Mouse (Mus musculus) monocyte, adult 2 months (primary cell): Measurements from ENCODE around the gene Calhm2.

ENCODE experiments used
- DNase-seq, 2 experiments: peaks; one replicate each; pipeline ENCODE4 v3.0.0; 2022; ENCODE audit warnings: low spot score in 2 of 2, low read depth in 1 of 2

Calhm2 gene

DNA sequence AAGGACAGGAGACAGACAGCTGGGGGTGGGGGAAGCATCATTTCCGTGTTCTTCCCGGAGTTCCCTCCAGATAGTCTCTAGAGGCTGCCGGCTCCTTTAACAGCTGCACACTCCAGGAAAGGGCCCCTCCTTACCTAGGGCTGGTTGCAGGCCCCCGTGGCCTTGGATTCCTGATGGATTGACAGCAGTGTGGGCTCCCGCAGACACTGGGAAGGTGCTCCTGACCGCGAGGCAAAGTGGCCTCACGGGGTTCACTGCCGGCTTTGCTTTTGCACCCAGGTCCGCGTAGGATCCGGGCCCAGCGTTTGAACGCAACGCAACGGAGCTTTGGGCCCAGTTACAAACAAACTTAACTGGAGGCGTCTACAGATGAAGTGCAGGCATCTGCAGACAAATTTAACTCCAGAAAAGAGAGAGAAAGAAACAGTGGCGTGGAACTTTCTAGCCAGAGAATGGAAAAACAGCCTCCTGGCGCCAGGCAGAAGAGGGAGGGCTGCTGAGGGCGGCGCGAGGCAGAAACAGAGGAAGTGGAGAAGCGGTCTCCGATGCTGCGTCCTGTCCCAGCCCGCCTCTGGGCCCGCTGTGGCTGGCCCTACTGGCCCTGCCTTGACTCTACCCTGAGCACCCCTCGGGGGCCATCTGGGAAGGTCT is at the start of gene Calhm2:
Calhm2 (minus strand) TSS at position 524 of the 651 bp plus-strand sequence.
- DNase-seq, result peak in 1 of 2 experiments; percentile 22

DNA sequence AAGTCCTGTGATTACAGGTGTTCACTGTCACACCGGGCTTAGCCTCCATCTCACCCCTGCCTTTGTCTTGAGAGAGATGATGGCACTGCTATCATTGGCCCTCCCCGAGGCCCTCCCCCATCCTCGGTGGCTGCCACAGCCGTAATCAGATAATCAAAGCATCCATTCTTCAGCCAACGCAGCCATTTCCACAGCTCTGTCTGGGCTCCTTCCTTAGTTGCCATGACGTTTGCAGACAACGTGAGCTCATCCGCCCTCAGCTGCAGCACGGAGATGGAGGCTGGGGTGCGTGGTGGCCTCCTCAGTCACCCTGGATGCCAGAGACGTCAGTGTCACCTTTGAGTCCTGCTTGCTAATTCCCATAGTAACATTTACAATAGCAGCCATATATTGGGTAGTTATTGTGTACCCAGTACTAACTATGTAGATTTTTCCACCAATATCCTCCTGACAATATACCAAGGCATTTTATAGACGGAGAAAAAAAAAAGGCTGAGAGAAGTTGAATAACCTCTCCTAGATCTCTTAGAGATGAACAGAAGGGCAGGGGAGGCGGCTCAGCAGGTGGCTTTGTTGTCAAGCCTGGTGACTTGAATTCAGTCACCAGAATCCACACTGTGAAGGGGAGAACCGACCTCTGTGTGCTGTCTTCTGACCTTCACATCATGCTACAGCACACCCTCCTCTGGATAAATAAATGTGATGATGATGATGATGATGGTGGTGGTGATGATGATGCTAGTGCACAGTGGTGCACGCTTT is 48.6 kb upstream of the Calhm2 start:
- no peak for DNase-seq

DNA sequence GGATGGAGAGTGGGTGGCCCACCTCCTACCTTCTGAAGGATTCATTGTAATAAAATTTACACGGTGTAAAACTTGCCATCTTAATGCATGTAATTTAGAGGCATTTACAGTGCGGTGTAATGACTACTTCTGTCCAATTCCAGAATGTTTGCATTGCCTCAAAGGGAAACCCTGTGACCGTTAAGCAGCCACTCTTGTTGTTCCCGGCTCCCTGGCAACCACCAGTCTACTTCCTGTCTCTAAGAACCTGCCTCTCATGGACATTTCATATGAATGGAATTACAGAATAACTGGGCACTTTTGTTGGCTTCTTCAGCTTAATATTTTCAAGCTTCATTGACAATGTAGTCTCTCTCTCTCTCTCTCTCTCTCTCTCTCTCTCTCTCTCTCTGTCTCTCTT is 46.6 kb upstream of the Calhm2 start:
- DNase-seq, result no peak

DNA sequence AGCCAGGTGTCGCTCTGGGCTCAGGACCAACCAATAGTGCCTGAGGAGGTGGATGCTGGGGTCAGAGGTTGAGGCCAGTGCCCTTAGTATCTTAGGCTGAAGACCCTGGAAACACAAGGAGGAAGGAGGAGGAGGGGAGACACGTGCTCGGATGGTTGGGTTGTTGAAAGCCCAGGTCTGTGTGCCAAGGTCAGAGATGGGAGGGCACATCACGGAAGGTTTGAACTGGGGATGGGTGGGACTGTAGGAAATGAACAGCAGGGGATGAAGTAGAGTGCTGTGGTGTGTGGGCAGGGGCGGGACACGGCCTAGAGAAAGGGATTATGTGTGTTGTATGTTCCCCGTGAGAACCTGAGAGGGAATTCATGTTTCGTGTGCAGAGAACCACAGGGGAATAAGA is 46.1 kb upstream of the Calhm2 start:
- DNase-seq, result no peak

DNA sequence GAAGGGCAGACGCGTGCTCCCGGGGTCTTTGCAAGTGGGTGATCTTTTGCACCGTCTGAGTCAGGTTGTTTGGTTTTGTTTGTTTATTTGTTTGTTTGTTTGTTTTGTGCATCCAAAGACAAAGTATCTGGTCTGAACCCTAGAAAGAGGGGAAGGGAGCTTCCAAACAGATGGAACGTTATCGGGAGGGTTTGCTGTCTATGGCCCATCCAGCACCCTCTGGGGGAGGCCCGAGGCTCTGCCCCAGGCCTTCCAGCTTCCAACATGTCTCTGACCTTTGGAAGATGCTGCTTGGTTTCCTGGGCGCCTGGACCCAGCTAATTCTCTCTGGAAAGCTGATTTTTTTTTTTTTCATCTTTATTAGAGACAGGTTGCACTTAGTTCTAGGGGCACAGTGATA is 41.9 kb upstream of the Calhm2 start:
- no peak for DNase-seq

DNA sequence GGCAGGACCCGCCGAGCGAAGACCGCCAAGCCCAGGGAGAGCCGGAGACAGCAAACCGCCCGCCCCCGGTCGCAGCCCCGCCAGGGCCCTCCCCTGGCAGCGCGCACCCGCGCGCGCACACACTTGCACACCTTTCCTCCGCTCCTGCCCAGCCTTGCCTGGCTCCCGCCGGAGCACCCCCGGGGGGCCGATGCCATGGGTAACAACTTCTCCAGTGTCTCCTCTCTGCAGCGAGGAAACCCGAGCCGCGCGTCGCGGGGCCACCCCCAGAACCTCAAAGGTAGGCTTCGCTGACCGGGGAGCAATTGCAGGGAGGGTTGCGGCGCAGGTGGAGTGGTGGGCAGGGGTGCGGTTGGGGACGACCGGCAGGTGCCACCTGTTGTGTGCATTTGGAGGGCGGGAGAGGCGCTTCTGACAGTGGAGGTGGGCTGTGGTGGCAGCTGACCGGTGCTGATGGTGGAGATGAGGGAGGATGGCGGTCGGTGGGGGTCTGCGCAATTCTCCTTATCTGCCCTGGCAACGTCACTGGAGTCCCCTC is 41.2 kb upstream of the Calhm2 start:
- DNase-seq, result no peak

DNA sequence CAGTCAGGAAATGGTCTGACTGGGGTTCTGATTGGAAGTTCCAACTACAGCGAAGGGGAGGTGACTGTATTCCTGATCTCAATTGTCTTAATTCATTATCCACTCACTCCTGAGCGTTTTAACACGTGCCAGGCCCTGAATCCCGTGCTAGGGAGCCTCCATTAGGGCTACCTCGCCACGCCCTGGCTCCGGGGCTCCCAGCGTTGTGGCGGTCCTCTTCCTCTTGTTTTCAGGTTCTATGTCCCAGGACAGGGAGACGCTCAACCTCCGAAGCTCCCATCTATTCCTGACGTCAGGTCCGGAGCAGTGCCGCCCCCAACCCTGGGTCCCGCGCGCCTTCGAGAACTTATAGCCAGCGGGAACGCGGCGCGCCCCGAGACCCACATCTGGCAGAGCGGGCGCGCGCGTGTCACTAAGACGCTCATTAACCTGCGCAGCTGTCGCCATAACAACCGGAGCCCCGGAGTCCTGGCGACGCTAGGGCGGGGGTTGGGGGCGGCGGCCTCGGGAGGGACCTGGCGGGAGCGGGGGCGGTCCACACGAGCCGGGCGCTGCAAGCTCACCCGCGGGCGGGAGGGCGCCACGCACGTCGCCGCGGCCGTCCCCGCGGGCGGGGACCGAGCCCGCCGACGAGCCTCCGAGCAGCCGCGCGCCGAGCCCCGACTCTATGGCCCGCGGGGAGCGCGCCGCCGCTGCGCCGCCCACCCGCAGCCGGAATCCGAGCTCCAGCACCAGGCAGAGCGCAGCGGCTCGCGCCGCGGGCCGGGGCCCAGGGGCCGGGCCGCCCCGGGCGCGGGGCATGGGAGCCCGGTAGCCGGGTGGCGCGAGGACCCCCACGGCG is 40.6 kb upstream of the Calhm2 start, which contains the start of gene Neurl1a:
Neurl1a (plus strand) TSS at position 390 of the 841 bp plus-strand sequence.
- DNase-seq, result no peak

DNA sequence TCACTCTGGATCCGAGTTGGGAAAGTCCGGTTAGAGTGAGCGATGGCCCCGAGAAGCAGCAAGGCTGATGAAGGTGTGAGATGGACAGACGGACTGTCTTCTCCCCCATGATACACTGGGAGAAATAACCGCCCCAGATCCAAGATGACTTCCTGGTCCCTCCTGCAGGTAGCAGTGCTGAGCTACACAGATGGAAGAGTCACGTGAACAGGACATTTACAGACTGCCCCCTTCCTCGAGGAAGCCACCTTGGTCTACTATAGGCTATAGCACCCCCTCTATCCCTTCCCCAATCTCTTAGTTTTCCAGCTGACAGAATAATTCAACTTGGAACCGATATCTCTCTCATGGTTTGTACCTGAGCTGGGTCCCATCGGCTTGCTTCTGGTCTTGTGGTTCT is 39.9 kb upstream of the Calhm2 start:
- no peak for DNase-seq

DNA sequence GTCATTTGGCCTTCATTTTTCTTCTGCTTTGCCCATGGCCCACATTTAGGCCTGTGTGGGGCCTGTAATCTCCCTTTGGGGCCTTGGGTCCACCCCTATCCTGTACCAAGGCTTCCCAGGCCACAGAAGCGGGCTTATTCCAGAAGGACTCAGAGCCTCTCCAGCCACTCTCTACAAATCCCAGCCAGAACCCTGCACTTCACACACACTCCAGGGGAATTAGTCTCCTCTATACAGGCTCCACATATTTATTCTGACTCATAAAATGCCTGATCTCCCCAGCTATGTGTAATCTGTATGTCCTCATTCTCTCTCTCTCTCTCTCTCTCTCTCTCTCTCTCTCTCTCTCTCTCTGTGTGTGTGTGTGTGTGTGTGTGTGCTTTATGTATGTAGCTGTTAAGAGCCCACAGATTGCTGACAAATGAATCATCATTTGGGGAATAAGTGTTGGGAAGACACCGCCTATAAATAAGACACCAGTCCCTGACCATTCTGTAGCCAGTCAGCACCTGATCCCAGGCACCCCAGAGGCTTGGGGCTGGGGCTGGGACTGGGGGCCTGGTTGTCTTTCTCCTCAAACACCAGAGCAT is 38.9 kb upstream of the Calhm2 start:
- DNase-seq, result no peak

DNA sequence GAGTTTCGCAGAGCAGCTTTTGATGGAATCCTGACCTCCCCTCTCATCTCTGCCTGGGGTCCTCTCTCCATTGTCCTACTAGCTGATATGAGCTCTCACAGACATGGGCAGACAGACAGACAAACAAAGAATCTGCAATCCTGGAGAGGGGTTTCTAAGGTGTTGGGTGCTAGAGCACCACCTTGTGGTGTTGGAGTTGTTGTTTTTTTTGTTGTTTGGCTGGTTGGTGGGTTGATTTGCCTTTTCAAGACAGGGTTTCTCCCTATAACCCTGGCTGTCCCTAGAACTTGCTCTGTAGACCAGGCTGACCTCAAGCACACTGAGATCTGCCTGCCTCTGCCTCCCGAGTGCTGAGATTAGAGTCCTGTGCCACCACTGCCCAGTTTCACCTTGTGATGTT is 37.4 kb upstream of the Calhm2 start:
- no peak for DNase-seq

DNA sequence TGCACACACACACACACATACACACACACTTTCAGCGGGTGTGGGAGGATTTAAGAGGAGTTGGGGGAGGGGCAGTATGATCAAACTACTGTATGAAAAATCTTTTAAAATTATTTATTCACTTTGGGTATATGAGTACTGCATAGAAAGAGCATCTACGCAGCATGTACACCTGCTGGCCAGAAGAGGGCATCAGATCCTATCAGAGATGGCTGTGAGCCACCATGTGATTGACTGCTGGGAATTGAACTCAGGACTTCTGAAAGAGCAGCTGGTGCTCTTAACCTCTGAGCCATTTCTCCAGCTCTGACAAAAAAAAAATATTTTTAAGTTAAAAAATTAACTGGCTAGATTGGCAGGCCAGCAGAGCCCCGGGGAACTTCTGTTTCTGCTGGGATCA is 36.4 kb upstream of the Calhm2 start:
- no peak for DNase-seq

DNA sequence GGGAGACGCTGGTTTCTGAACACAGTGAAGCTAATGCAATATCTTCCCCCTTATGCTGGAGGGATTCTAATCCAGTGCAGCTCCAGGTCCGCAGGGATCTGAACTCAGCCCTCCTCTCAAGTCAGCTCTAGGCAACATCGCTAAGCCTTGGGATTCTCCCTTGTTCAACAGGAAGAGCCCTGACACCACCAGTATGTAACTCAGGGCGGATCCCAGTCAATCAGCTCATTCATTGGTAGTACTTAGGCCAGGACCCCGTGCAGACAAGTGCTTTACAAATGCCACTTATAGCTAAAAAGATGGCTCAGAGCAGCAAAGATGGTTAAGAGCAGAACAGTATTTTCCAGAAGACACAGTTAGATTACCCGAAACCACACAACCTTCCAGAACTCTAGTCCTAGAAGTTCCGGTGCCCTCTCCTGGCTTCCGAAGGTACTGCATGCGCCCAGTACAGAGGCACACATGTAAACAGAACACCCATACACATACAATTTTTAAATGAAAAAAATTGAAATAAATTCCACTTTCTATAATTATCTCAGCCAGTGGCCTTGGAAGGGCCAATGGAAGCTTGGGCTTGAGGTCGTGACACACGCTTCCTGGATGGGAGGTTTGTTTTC is 30.8 kb upstream of the Calhm2 start:
- DNase-seq, result peak; percentile 38 to 78

DNA sequence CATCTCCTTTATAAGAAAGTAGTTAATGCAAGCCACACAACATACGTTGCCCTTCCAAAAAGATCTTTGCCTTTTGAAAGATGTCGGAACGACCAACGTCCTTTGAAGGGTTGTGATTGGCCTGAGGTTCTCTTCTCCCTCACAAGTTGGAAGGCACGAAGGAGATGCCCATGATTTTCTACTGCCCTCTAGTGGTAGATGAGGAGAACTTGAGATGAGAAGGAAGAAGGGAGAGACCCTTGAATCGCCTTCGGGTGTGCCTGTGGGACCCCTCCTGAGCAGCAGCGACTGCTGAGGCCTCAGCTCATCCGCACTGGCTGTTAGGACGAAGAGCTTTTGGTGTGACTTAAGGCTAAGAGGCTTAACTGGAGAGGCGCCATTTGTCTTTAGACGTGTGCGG is 30.1 kb upstream of the Calhm2 start:
- peak in 1 of 2 experiments; percentile 30 for DNase-seq

DNA sequence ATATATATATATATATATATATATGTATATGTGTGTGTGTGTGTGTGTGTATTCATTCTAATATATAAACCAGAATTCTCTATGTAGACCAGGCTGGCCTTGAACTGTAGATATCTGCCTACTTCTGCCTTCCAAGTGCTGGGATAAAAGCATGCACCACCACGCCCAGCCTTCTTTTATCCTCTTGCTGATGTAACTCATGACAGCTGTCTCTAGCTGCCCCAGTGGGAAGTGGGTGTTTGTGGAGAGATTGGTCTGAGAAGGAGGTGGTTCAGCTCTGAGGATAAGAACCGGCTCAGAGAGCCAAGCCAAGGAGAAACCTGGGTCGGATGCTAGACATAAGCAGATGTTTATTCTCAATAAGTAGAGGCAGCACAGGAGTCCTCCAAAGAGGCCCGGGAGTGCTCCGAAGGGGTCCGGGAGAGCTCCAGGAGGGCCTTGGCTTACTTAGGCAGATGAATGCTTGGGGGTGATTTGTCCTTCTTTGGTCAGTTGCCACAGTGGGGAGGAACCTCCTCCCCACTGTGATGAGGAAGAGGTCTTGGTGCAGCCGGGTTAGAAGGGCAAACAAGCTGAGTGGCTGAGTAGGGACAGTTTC is 29.6 kb upstream of the Calhm2 start:
- DNase-seq, result no peak

DNA sequence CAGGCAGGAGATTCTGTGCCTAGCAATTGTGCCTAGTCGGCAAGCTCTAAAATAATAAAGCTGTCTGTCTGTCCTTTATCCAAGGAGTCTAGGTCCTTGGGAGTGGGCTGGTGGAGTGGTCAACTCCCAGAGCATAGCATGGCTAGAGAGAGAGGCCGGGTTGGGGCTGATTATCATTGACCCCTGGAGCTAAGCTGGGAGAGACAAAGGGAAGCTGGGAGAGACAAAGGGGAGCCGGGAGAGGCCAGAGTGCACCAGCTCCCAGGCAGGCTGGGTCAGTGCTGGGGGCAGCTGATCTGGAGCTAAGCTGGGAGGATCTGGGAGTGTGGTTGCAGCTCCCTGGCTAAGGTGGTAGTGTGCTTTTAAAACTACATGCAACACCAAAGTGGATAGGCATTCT is 28.7 kb upstream of the Calhm2 start:
- DNase-seq, result no peak

DNA sequence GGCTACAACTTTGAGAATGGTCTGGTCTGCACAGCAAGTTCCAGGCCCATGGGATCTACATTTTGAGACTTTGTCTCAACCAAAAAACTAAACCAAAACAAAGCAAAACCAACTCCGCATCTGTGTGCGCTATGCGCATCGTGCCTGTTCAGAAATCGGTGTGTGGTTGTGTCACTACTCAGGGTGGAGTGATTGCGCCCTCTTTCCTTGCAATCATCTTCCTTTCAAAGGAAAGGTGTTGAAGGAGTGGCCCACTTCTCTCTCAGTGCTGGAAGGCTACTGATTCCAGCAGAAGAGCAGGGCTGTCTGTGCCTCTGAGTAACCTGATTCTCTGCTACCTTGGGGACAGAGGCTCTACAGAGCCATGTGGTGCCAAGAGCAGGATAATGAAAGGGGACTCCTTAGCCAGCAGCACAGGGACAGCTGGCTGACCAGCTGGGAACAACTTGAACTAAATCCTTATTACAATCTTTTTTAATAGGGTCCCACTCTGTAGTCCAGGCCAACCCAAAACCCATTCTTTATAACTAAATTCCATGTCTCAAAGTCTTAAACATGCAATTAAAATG is 25.2 kb upstream of the Calhm2 start:
- no peak for DNase-seq

DNA sequence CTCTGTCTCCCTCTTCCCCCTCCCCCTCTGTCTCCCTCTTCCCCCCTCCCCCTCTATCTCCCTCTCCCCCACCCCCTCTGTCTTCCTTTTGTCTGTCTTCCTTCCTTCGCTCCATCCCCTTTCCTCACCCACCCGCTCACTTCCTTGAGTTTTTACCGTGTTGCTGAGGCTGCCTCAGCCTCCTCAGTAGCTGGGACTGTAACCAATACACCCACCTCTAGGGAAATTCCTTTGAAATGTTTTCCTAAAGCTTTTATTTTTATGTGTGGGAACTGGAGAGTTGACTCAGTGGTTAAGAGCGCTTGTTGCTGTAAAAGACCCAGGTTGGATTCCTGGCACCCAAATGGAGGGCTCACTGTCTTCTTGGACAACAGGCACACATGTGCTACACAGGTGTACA is 23.6 kb upstream of the Calhm2 start:
- no peak for DNase-seq

DNA sequence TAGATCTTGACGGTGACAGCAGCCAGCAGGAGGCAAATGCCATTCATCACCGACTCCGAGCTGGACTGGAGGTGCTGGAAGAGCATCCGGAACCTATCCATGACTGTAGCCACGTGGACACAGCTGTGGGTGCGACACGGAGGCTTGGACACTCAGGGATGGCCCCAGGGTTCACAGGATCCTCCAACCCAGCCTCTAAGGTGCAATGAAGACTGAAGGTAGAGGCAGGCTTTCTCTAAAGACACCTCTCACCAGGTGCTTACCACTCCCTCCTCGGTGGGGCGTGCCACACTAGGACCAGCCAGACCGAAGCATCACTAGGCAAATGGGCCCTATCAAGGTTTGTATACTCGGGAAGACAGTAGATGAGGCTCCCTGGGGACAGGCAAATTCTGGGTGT is 19.6 kb upstream of the Calhm2 start, which contains the start of gene Calhm3:
Calhm3 (minus strand) TSS at position 101 of the 400 bp plus-strand sequence.
- no peak for DNase-seq

DNA sequence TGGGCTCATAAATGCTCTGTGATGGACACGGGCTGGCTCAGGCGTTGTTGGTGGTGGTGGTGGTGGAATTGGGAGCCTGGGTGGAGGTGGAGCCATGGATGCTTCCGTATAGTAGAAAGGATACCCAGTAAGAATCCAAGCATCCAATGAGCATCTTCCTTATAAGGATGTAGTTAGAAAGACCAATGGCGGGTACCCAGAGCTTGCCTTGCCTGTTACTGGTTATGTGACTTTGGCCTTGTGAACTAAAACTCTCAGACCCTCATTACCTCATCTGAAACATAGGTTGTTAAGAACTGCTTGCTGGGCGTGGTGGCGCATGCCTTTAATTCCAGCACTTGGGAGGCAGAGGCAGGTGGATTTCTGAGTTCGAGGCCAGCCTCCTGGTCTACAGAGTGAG is 15.7 kb upstream of the Calhm2 start:
- DNase-seq, result no peak

DNA sequence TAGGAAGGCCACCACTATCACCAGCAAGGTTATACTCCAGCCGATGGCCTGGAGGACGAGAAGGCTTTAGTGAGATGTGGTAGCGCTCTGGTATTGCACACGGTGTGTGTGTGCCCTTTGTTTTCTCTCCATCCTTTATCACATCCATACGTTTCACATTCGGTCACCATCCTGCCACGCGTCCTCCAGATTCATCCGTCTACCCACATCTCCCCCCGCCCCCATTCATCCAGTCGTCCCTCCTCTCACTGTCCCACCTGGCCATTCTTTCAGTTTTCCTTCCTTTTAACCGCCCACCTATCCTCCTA is 13.9 kb upstream of the Calhm2 start:
- no peak for DNase-seq
